Mouse (Mus musculus): ENCODE results near the gene Irf5.

- TF ChIP-seq CTCF (IDR thresholded peaks at IDR 0.05; ENCODE audit: low read depth) (no peak), EP300 (IDR thresholded peaks at IDR 0.05; ENCODE audit: low read depth) (no peak)
Measured at GRCm38 (mm10) chr6:29539502-29539901, 13.1 kb downstream of the Irf5 start.

Data from liver, embryonic 14.5 days (tissue).